Mouse (Mus musculus): ENCODE measurements around the gene Odf3b.

Odf3b gene

GRCm38 (mm10) chr15:89374801-89375534, 4.1 kb downstream of the Odf3b start:
- CTCF ChIA-PET = no interaction called here

- CTCF ChIA-PET = interaction anchor here (1.1 kb wide), 1 partner anchor 58 kb away, joined by 3 read pairs; no protein-coding TSS in a partner anchor
Observed at GRCm38 (mm10) chr15:89374340-89374739, 4.7 kb downstream of the Odf3b start.

GRCm38 (mm10) chr15:89373762-89374248, 5.3 kb downstream of the Odf3b start, which contains the start of gene Sco2:
Gene Sco2 (minus strand): TSS chr15:89373846.
- CTCF ChIA-PET = interaction anchor here (0.6 to 1.1 kb wide), 2 partner anchors 16 to 58 kb away, joined by 3 to 5 read pairs; no protein-coding TSS in a partner anchor

GRCm38 (mm10) chr15:89373027-89373761, 5.9 kb downstream of the Odf3b start:
- CTCF ChIA-PET = interaction anchor here (0.5 to 1.1 kb wide), 4 partner anchors 15 to 181 kb away, joined by 3 to 13 read pairs (median 4); no protein-coding TSS in a partner anchor

- CTCF ChIA-PET = interaction anchor here (0.5 kb wide), 1 partner anchor 104 kb away, joined by 4 read pairs; no protein-coding TSS in a partner anchor
Observed at GRCm38 (mm10) chr15:89372536-89372935, 6.5 kb downstream of the Odf3b start.

GRCm38 (mm10) chr15:89372068-89372467, 7.0 kb downstream of the Odf3b start:
- CTCF ChIA-PET = interaction anchor here (0.6 kb wide), 1 partner anchor 212 kb away, joined by 4 read pairs; no protein-coding TSS in a partner anchor

- CTCF ChIA-PET = no interaction called here
Observed at GRCm38 (mm10) chr15:89365141-89365551, 13.9 kb downstream of the Odf3b start.

GRCm38 (mm10) chr15:89363051-89363450, 16.0 kb downstream of the Odf3b start:
- CTCF ChIA-PET = no interaction called here

- CTCF ChIA-PET = interaction anchor here (0.7 kb wide), 1 partner anchor 367 kb away, joined by 3 read pairs; no protein-coding TSS in a partner anchor
Observed at GRCm38 (mm10) chr15:89358784-89359183, 20.3 kb downstream of the Odf3b start.

- CTCF ChIA-PET = no interaction called here
Observed at GRCm38 (mm10) chr15:89356372-89356771, 22.7 kb downstream of the Odf3b start.

GRCm38 (mm10) chr15:89355241-89356187, 23.6 kb downstream of the Odf3b start, which contains the start of the genes Lmf2 and Ncaph2:
Gene Lmf2 (minus strand): TSS chr15:89355659.
Gene Ncaph2 (plus strand): TSS chr15:89355719.
- CTCF ChIA-PET = interaction anchor here (1.0 kb wide), 1 partner anchor 225 kb away, joined by 4 read pairs; no protein-coding TSS in a partner anchor

- CTCF ChIA-PET = no interaction called here
Observed at GRCm38 (mm10) chr15:89354455-89354854, 24.6 kb downstream of the Odf3b start.

GRCm38 (mm10) chr15:89353837-89354236, 25.2 kb downstream of the Odf3b start:
- CTCF ChIA-PET = no interaction called here

- CTCF ChIA-PET = interaction anchor here (0.6 kb wide), 1 partner anchor 9 kb away, joined by 3 read pairs; no protein-coding TSS in a partner anchor
Observed at GRCm38 (mm10) chr15:89352795-89353194, 26.3 kb downstream of the Odf3b start.

- CTCF ChIA-PET = interaction anchor here (0.6 kb wide), 1 partner anchor 10 kb away, joined by 3 read pairs; no protein-coding TSS in a partner anchor
Observed at GRCm38 (mm10) chr15:89352054-89352453, 27.0 kb downstream of the Odf3b start.

- CTCF ChIA-PET = no interaction called here
Observed at GRCm38 (mm10) chr15:89351302-89351701, 27.8 kb downstream of the Odf3b start.

GRCm38 (mm10) chr15:89350447-89350846, 28.6 kb downstream of the Odf3b start:
- CTCF ChIA-PET = no interaction called here

GRCm38 (mm10) chr15:89343325-89343724, 35.8 kb downstream of the Odf3b start:
- CTCF ChIA-PET = no interaction called here

GRCm38 (mm10) chr15:89341678-89342077, 37.4 kb downstream of the Odf3b start:
- CTCF ChIA-PET = interaction anchor here (0.6 kb wide), 1 partner anchor 23 kb away, joined by 4 read pairs; no protein-coding TSS in a partner anchor

GRCm38 (mm10) chr15:89340136-89340535, 38.9 kb downstream of the Odf3b start:
- CTCF ChIA-PET = no interaction called here

- CTCF ChIA-PET = interaction anchor here (0.6 to 0.7 kb wide), 2 partner anchors 16 to 122 kb away, joined by 3 read pairs; no protein-coding TSS in a partner anchor
Observed at GRCm38 (mm10) chr15:89339696-89340095, 39.4 kb downstream of the Odf3b start.

Measured in spleen, embryonic (tissue).